ENCODE assay signal across 13 mouse cellular contexts in genomic region chr2:166045006-166045405, GRCm38 (mm10). TPM values are rescaled to one million over a fixed set of nuclear protein-coding genes. Genes with fewer than 3 reads are reported as not detected.
A peak's percentile ranks its signal among the peaks of the same experiment; 100 is the strongest.
DNase-seq lines count a peak whose midpoint lies in the region; ATAC-seq and TF ChIP-seq lines count a peak whose summit lies in the region.
"Had no signal": no experiment of that assay in that cellular context is flagged by ENCODE, and none has a peak within 500 bp of the region (broad histone marks: within the 10 kb centered on the region; RNA-seq: fewer than 3 reads in every experiment).

No protein-coding gene starts in this region.

- H3K9ac ChIP-seq in forebrain, embryonic 12.5 days, result no peak overlapping the region
- H3K9ac ChIP-seq: hindbrain, embryonic 13.5 days had no signal

- peak; percentile 12 for ATAC-seq in activated CD4-positive, CD25-positive, alpha-beta regulatory T cell, adult 4 months
- peak; percentile 24; the same call in 1 of the 2 replicates for ATAC-seq in monocyte, adult 5-6 weeks (replicated peaks; ENCODE audit: insufficient number of reproducible peaks, low FRiP score, low TSS enrichment, poor library complexity, severe bottlenecking)
- ATAC-seq in forebrain, embryonic 12.5 days (ENCODE audit: low FRiP score), result no peak

- peaks cover 42% of the 10 kb centered on the region for H3K4me1 ChIP-seq in kidney, adult 2 months (ENCODE audit: control insufficient read depth, insufficient read depth, low read length)
- peaks cover 10% of the 10 kb centered on the region for H3K4me1 ChIP-seq in forebrain, embryonic 12.5 days

- H3K4me2 ChIP-seq in forebrain, embryonic 12.5 days, result no peak overlapping the region
- H3K4me2 ChIP-seq: hindbrain, embryonic 13.5 days had no signal

- WGBS in kidney, adult 2 months, result 34% methylated on average over 2 of the region's 2 CpGs
- 86% methylated on average over 2 of the region's 2 CpGs for WGBS in forebrain, embryonic 12.5 days

- DNase-seq in kidney, adult 2 months, result no peak
- no peak for DNase-seq in kidney, adult 9 months
- peak; percentile 18 to 21 for DNase-seq in B cell, adult 2 months
- DNase-seq in embryo, embryonic 11 days, result no peak
- DNase-seq: adrenal gland, adult 8-10 months; cerebellum, postnatal 10 days; gastrocnemius, postnatal 14 days; kidney, postnatal 4 days had no signal

- no peak overlapping the region for H3K4me3 ChIP-seq in kidney, adult 2 months (ENCODE audit: insufficient read depth, low read depth, low read length)
- no peak overlapping the region for H3K4me3 ChIP-seq in forebrain, embryonic 12.5 days (replicated peaks)
- H3K4me3 ChIP-seq: hindbrain, embryonic 13.5 days had no signal

- peaks cover 9% of the 10 kb centered on the region; the same call in 1 of the 2 replicates for H3K36me3 ChIP-seq in kidney, adult 2 months (ENCODE audit: control insufficient read depth, insufficient read depth, low read length)
- peaks cover 23% of the 10 kb centered on the region for H3K36me3 ChIP-seq in forebrain, embryonic 12.5 days (replicated peaks)

- TF ChIP-seq CTCF in kidney, adult 2 months (conservative IDR thresholded peaks at IDR 0.05; ENCODE audit: insufficient read depth, insufficient read length, low read depth, low read length), result no peak

- no peaks in the 10 kb centered on the region for H3K9me3 ChIP-seq in forebrain, embryonic 12.5 days
- H3K9me3 ChIP-seq: G1E; hindbrain, embryonic 13.5 days had no signal

- peak overlapping the region; percentile 57 for H3K27ac ChIP-seq in kidney, adult 2 months (ENCODE audit: insufficient read depth, low read depth, low read length)
- H3K27ac ChIP-seq in forebrain, embryonic 12.5 days, result no peak overlapping the region
- H3K27ac ChIP-seq: hindbrain, embryonic 13.5 days had no signal

- H3K27me3 ChIP-seq in kidney, adult 2 months (replicated peaks; ENCODE audit: control insufficient read depth, insufficient read depth, low read length), result no peaks in the 10 kb centered on the region
- H3K27me3 ChIP-seq in forebrain, embryonic 12.5 days, result no peaks in the 10 kb centered on the region
- H3K27me3 ChIP-seq: hindbrain, embryonic 13.5 days had no signal

- TF ChIP-seq POLR2A in kidney, adult 2 months (IDR thresholded peaks at IDR 0.05; ENCODE audit: low read depth, low read length), result no peak

RNA-seq across cellular contexts. Expression of gene Ncoa3, which starts 52.6 kb away (rescaled TPM):
- 36.3 and 42.0 TPM in 2 replicates for polyA plus RNA-seq in kidney, adult 2 months (2012; rRNA removed)
- polyA plus RNA-seq in activated CD4-positive, CD25-positive, alpha-beta regulatory T cell, adult 4 months (2017; shearing (Covaris generic)), result 10 to 100 TPM; 65.2 to 65.3 TPM
- 73.0 to 105 TPM (median 76.8 TPM) in 3 replicates for total RNA-seq in monocyte, adult 5-6 weeks (2017)
- 12.9 and 13.2 TPM in 2 replicates for polyA plus RNA-seq in forebrain, embryonic 12.5 days (2016; fragmentation: Nextera tagmentation; extraction: Ambion mirVana)

Comparison
In these comparisons a context has a peak if more than half of its experiments do, and no peak if none do; other contexts are left out.
1. DNase-seq: peak in B cell, adult 2 months (2 of 2); none in kidney, adult 2 months (single experiment), kidney, adult 9 months (single experiment) and embryo, embryonic 11 days (single experiment).